Mouse (Mus musculus) forebrain, postnatal 0 days (tissue): ENCODE measurements around the gene Snx11. TPM values are rescaled to one million over a fixed set of nuclear protein-coding genes. Genes with fewer than 3 reads are reported as not detected.

ENCODE experiments used
- ATAC-seq: fragments of 200-750 bp; cut with Nextera tagmentation; 2 replicates; pipeline ENCODE4 v1.8.0; 2017; ENCODE audit warnings: mild to moderate bottlenecking, moderate library complexity
- DNase-seq: peaks from one replicate; pipeline ENCODE4 v3.0.0-alpha.2; 2015
- H3K27ac ChIP-seq: fragments of 300-500 bp; sonication (generic); 2 replicates; pipeline ENCODE4 v1.5.1; 2014; ENCODE audit warnings: low read depth, mild to moderate bottlenecking, antibody characterized with exemption, low read length, moderate library complexity, mixed read lengths
- H3K27me3 ChIP-seq: fragments of 300-500 bp; sonication (generic); 2 replicates; pipeline ENCODE4 v1.6.1; 2014; ENCODE audit warnings: mild to moderate bottlenecking, low read length, mixed read lengths; ENCODE audit not compliant: insufficient read depth
- H3K36me3 ChIP-seq: fragments of 300-500 bp; sonication (generic); 2 replicates; pipeline ENCODE4 v1.6.1; 2014; ENCODE audit warnings: mild to moderate bottlenecking, moderate library complexity; ENCODE audit not compliant: insufficient read depth
- H3K4me1 ChIP-seq: fragments of 300-500 bp; sonication (generic); 2 replicates; pipeline ENCODE4 v1.6.1; 2014; ENCODE audit warnings: antibody characterized with exemption; ENCODE audit not compliant: insufficient read depth
- H3K4me2 ChIP-seq: fragments of 300-500 bp; sonication (generic); 2 replicates; pipeline ENCODE4 v1.6.1; 2014; ENCODE audit warnings: low read depth, mild to moderate bottlenecking, moderate library complexity
- H3K4me3 ChIP-seq: fragments of 300-500 bp; sonication (generic); 2 replicates; pipeline ENCODE4 v1.5.1; 2014; ENCODE audit warnings: low read depth, low read length, mixed read lengths
- H3K9ac ChIP-seq: fragments of 300-500 bp; sonication (generic); 2 replicates; pipeline ENCODE4 v1.6.1; 2014; ENCODE audit warnings: mild to moderate bottlenecking
- H3K9me3 ChIP-seq: fragments of 300-500 bp; sonication (generic); 2 replicates; pipeline ENCODE4 v1.6.1; 2016; ENCODE audit warnings: low read length
- CTCF ChIP-seq: sonication (generic); IDR thresholded peaks from 2 replicates; pipeline ENCODE4 v1.5.1; 2016; ENCODE audit warnings: antibody characterized with exemption, control low read depth, low read depth
- WGBS: fragments of 180-500 bp; shearing (Covaris S2); extraction: QIAGEN DNeasy Blood & Tissue Kit; methylation state at CpG from one replicate; pipeline ENCODE4 v1.1.7; 2014; 5-methylcytosine and 5-hydroxymethylcytosine counted together
- polyA plus RNA-seq: library from polyadenylated mRNA; unstranded; fragments of >200 nt; fragmentation: Nextera tagmentation; extraction: Ambion mirVana; gene quantifications from 2 replicates; pipeline ENCODE4 v1.2.1, GENCODE M21; 2015
- total RNA-seq: library from RNA; depleted of rRNA; stranded (reverse); fragments of >200 nt; gene quantifications from 2 replicates; pipeline ENCODE4 v1.2.3, GENCODE M21; 2014

The Snx11 gene
- total and polyA plus RNA-seq, 2 experiments from 2014 or later, result 37.1 to 68.8 TPM

- TF ChIP-seq CTCF, result peak; percentile 42
- Histone ChIP-seq H3K4me3 (no peak overlapping the region), H3K27me3 (no peaks in the 10 kb centered on the region), H3K4me1 (no peaks in the 10 kb centered on the region), H3K27ac (no peak overlapping the region), H3K36me3 (peaks cover 12% of the 10 kb centered on the region), H3K9ac (no peak overlapping the region), H3K9me3 (no peaks in the 10 kb centered on the region), H3K4me2 (no peak overlapping the region)
- WGBS, result 48% methylated on average over 1 of the region's 1 CpGs
- DNase-seq (no peak), ATAC-seq (no peak)
Observed at GRCm38 (mm10) chr11:96796586-96796985, 19.2 kb upstream of the Snx11 start.

GRCm38 (mm10) chr11:96796081-96796480 lies 18.7 kb upstream of the Snx11 start:
- no peak overlapping the region for H3K27ac ChIP-seq
- no peak overlapping the region for H3K9ac ChIP-seq
- no peaks in the 10 kb centered on the region for H3K27me3 ChIP-seq
- no peak for TF ChIP-seq CTCF
- no peaks in the 10 kb centered on the region for H3K4me1 ChIP-seq
- no peak overlapping the region for H3K4me2 ChIP-seq
- peaks cover 12% of the 10 kb centered on the region for H3K36me3 ChIP-seq
- no peak overlapping the region for H3K4me3 ChIP-seq
- no peaks in the 10 kb centered on the region for H3K9me3 ChIP-seq
- 97% methylated on average over 2 of the region's 2 CpGs for WGBS
- DNase-seq, result no peak
- ATAC-seq, result no peak

GRCm38 (mm10) chr11:96795491-96795890 lies 18.1 kb upstream of the Snx11 start:
- H3K27me3 ChIP-seq, result no peaks in the 10 kb centered on the region
- H3K27ac ChIP-seq, result no peak overlapping the region
- no peak for ATAC-seq
- H3K4me3 ChIP-seq, result no peak overlapping the region
- peaks cover 10% of the 10 kb centered on the region for H3K36me3 ChIP-seq
- H3K4me1 ChIP-seq, result peaks cover 3% of the 10 kb centered on the region; the same call in 1 of the 2 replicates
- no peak for TF ChIP-seq CTCF
- WGBS, result 97% methylated on average over 13 of the region's 13 CpGs
- H3K9me3 ChIP-seq, result no peaks in the 10 kb centered on the region
- no peak for DNase-seq
- H3K4me2 ChIP-seq, result no peak overlapping the region
- no peak overlapping the region for H3K9ac ChIP-seq

- Histone ChIP-seq H3K4me2 (peak overlapping the region; percentile 79), H3K9ac (no peak overlapping the region), H3K36me3 (no peaks in the 10 kb centered on the region), H3K27ac (no peak overlapping the region), H3K9me3 (no peaks in the 10 kb centered on the region), H3K27me3 (no peaks in the 10 kb centered on the region), H3K4me1 (peaks cover 8% of the 10 kb centered on the region; the same call in 1 of the 2 replicates), H3K4me3 (peak overlapping the region; percentile 93; the same call in 1 of the 2 replicates)
- TF ChIP-seq CTCF, result no peak
- DNase-seq (no peak), ATAC-seq (no peak)
- 0% methylated on average over 1 of the region's 1 CpGs for WGBS
Observed at GRCm38 (mm10) chr11:96790681-96791080, 13.3 kb upstream of the Snx11 start.

- ATAC-seq (no peak), DNase-seq (no peak)
- no peaks in the 10 kb centered on the region for H3K36me3 ChIP-seq
- no peaks in the 10 kb centered on the region for H3K9me3 ChIP-seq
- 5% methylated on average over 5 of the region's 5 CpGs for WGBS
- H3K27ac ChIP-seq, result no peak overlapping the region
- H3K27me3 ChIP-seq, result no peaks in the 10 kb centered on the region
- peaks cover 8% of the 10 kb centered on the region; the same call in 1 of the 2 replicates for H3K4me1 ChIP-seq
- peak overlapping the region; percentile 92; the same call in 1 of the 2 replicates for H3K9ac ChIP-seq
- peak overlapping the region; percentile 79 for H3K4me2 ChIP-seq
- peak overlapping the region; percentile 93 for H3K4me3 ChIP-seq
- peak; percentile 14; the same call in 1 of the 2 replicates for TF ChIP-seq CTCF
Observed at GRCm38 (mm10) chr11:96789990-96790389, 12.6 kb upstream of the Snx11 start.

GRCm38 (mm10) chr11:96788871-96789795 lies 11.8 kb upstream of the Snx11 start, which contains the start of gene Cbx1:
Gene Cbx1, plus strand, starts transcription at chr11:96789127.
- TF ChIP-seq CTCF, result no peak
- peak within 1 kb of the TSS; percentile 92 for H3K9ac ChIP-seq
- peak within 1 kb of the TSS; percentile 79 for H3K4me2 ChIP-seq
- ATAC-seq (peak; percentile 100), DNase-seq (peak; percentile 94)
- H3K4me1 ChIP-seq, result peaks cover 8% of the 10 kb centered on the region; the same call in 1 of the 2 replicates
- peak within 1 kb of the TSS; percentile 93 for H3K4me3 ChIP-seq
- H3K27ac ChIP-seq, result peak within 1 kb of the TSS; percentile 92
- H3K27me3 ChIP-seq, result no peaks in the 10 kb centered on the region
- 3% methylated on average over 93 of the region's 93 CpGs for WGBS
- no peaks in the 10 kb centered on the region for H3K9me3 ChIP-seq
- H3K36me3 ChIP-seq, result no peaks in the 10 kb centered on the region
